Mouse (Mus musculus): Measurements from ENCODE around the gene D630023F18Rik. TPM values are rescaled to one million over a fixed set of nuclear protein-coding genes. Genes with fewer than 3 reads are reported as not detected.
A peak's percentile ranks its signal among the peaks of the same experiment; 100 is the strongest.

Gene D630023F18Rik
- 0.76 and 1.0 TPM in 2 replicates for polyA plus RNA-seq (2014; fragmentation: Nextera tagmentation; extraction: Ambion mirVana)

DNA sequence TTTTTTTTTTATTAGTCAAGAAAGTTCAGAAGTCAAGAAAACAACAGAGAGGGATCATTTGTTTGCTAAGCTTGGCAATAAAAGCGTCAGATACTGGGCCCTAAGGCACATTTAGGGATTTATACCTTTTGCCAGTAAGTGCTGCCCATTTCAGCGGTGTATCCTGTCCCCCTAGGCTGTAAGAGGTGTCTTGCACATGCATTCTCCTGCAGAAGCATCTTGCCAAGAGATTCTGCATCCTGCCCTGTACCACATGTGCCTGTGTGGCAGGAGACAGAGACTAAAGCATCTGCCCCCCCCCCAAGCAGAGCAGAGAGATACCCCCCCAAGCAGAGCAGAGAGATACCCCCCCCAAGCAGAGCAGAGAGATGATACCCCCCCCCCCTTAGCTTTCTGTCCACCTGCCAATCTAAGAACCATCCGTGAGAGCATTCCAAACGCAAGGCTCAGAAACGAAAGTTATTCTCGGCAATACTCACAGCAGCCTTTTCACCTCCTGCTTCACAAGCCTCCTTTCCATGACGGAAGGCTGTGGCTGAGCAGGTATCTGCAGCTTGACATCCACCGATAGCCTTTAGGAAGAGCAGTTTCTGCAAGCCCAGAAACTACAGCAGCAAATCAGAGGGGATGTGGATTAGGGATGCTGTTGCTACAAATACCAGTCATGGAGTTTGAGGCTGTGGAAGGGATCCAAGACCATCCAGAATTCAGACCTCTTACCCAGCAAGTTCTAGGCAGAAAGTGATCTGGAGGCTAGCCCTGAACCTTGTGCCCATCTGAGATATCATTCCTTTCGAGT, at the start of gene D630023F18Rik:
D630023F18Rik (minus strand) TSS at position 641 of the 799 bp plus-strand sequence.
- WGBS: 26% methylated on average over 9 of the region's 9 CpGs
- Histone ChIP-seq H3K27me3 (ENCODE audit: control insufficient read depth, insufficient read depth, low read length) (no peaks in the 10 kb centered on the region), H3K36me3 (ENCODE audit: control insufficient read depth, insufficient read depth, low read length) (no peaks in the 10 kb centered on the region), H3K4me1 (ENCODE audit: control insufficient read depth, insufficient read depth, low read length) (no peaks in the 10 kb centered on the region), H3K4me3 (ENCODE audit: low read depth, low read length) (peak within 1 kb of the TSS; percentile 19; the same call in 1 of the 2 replicates), H3K27ac (ENCODE audit: low read depth, low read length) (no peak within 1 kb of the TSS), H3K9ac (replicated peaks; ENCODE audit: low read depth, low read length) (0 out of 2 replicates have a peak within 1 kb of the TSS, but pooled peaks have one; percentile 28), H3K9me3 (ENCODE audit: control insufficient read depth, low read length) (no peaks in the 10 kb centered on the region), H3K4me2 (ENCODE audit: low read depth, low read length) (peak within 1 kb of the TSS; percentile 31; the same call in 1 of the 2 replicates)
- no peak for ATAC-seq (ENCODE audit: low read depth)

DNA sequence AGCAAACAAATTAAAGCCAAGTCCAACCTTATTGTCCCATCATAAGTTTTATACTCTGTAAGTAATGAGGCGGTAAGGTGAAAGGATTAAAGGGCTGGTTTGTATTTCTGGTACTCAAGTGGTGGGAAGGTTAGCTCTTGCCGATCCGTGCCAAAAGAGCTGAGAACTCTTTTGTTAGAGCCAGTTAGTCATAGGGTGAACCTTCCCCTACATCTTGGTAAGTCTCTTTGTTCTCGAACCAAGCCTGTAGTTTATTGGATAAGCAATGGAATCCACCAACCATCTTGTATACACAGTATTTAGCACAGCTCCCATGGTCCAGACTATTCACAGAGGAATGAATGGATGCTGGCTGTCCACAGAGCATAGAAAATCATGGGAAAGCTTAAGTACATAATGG, 48.6 kb upstream of the D630023F18Rik start:
- ATAC-seq (ENCODE audit: low read depth): no peak
- Histone ChIP-seq H3K27me3 (ENCODE audit: control insufficient read depth, insufficient read depth, low read length) (no peaks in the 10 kb centered on the region), H3K9ac (replicated peaks; ENCODE audit: low read depth, low read length) (no peak overlapping the region), H3K27ac (ENCODE audit: low read depth, low read length) (no peak overlapping the region), H3K36me3 (ENCODE audit: control insufficient read depth, insufficient read depth, low read length) (peaks cover 48% of the 10 kb centered on the region), H3K4me2 (ENCODE audit: low read depth, low read length) (no peak overlapping the region), H3K9me3 (ENCODE audit: control insufficient read depth, low read length) (no peaks in the 10 kb centered on the region), H3K4me1 (ENCODE audit: control insufficient read depth, insufficient read depth, low read length) (peaks cover 11% of the 10 kb centered on the region), H3K4me3 (ENCODE audit: low read depth, low read length) (no peak overlapping the region)
- 82% methylated on average over 4 of the region's 4 CpGs for WGBS

DNA sequence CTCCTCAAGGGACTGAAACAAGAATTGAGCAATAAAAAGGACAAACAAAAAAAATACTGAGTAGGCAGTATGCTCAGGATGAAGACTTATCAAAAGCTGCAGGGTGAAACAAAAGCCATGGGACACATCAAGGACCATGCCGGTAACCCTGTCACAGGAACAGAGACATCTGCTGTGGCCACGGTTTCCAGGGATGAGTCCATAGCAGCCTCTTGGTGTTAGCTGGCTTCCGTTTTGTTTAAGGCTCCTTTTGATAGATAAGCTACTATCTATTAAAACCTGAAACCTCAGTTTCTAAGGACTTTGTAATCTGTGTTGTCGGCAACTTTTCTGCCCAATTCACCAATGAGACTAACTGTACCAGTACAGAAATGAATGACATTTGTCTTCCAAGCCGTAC, 46.9 kb upstream of the D630023F18Rik start:
- Histone ChIP-seq H3K4me1 (ENCODE audit: control insufficient read depth, insufficient read depth, low read length) (no peaks in the 10 kb centered on the region), H3K27ac (ENCODE audit: low read depth, low read length) (no peak overlapping the region), H3K4me3 (ENCODE audit: low read depth, low read length) (no peak overlapping the region), H3K9me3 (ENCODE audit: control insufficient read depth, low read length) (no peaks in the 10 kb centered on the region), H3K27me3 (ENCODE audit: control insufficient read depth, insufficient read depth, low read length) (no peaks in the 10 kb centered on the region), H3K36me3 (ENCODE audit: control insufficient read depth, insufficient read depth, low read length) (peaks cover 64% of the 10 kb centered on the region), H3K9ac (replicated peaks; ENCODE audit: low read depth, low read length) (no peak overlapping the region), H3K4me2 (ENCODE audit: low read depth, low read length) (no peak overlapping the region)
- 88% methylated on average over 5 of the region's 5 CpGs for WGBS
- ATAC-seq (ENCODE audit: low read depth): no peak

DNA sequence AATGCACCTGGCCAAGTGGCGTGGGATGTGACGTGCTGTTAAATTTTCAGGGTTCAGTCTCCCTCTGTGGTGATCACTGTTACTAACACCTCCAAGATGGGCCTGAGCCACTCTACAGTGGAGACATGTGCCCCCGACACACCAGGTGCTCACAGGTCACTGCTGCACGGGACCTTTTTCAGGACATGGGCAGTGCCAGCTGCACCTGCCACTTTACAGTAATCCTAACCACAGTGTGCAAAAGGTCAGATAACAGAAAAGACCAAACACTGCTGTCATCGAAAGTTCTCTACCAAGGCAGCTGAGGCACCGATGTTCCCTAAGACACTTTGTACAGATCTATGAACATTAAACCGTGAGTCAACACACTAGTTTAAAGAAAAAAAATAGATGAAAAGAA, 46.5 kb upstream of the D630023F18Rik start:
- Histone ChIP-seq H3K27me3 (ENCODE audit: control insufficient read depth, insufficient read depth, low read length) (no peaks in the 10 kb centered on the region), H3K9me3 (ENCODE audit: control insufficient read depth, low read length) (no peaks in the 10 kb centered on the region), H3K36me3 (ENCODE audit: control insufficient read depth, insufficient read depth, low read length) (peaks cover 67% of the 10 kb centered on the region), H3K27ac (ENCODE audit: low read depth, low read length) (no peak overlapping the region), H3K4me1 (ENCODE audit: control insufficient read depth, insufficient read depth, low read length) (no peaks in the 10 kb centered on the region), H3K4me3 (ENCODE audit: low read depth, low read length) (no peak overlapping the region), H3K9ac (replicated peaks; ENCODE audit: low read depth, low read length) (no peak overlapping the region), H3K4me2 (ENCODE audit: low read depth, low read length) (no peak overlapping the region)
- ATAC-seq (ENCODE audit: low read depth): no peak
- 95% methylated on average over 7 of the region's 7 CpGs for WGBS

DNA sequence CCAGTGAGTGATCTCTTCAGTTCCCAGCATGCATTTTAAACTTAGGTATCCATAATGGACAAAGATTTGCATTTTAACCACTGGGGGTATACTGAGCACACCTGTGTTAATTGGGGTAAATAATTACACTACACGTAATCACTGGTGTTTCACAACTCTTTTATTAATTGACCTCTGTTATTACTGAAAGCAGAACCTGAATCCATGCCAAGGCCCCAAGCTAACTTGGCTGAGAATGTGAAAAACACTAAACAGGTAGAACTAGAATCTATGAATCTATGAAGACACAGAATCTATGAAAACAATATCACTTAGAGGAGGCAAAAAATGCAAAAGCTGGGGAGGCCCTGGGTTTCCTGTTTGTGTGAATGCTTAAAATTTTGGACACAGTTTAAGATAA, 44.5 kb upstream of the D630023F18Rik start:
- no peak overlapping the region for H3K4me2 ChIP-seq (ENCODE audit: low read depth, low read length)
- peaks cover 77% of the 10 kb centered on the region for H3K36me3 ChIP-seq (ENCODE audit: control insufficient read depth, insufficient read depth, low read length)
- no peak for ATAC-seq (ENCODE audit: low read depth)
- H3K9me3 ChIP-seq (ENCODE audit: control insufficient read depth, low read length): no peaks in the 10 kb centered on the region
- no peak overlapping the region for H3K9ac ChIP-seq (replicated peaks; ENCODE audit: low read depth, low read length)
- H3K27ac ChIP-seq (ENCODE audit: low read depth, low read length): no peak overlapping the region
- no peak overlapping the region for H3K4me3 ChIP-seq (ENCODE audit: low read depth, low read length)
- H3K4me1 ChIP-seq (ENCODE audit: control insufficient read depth, insufficient read depth, low read length): no peaks in the 10 kb centered on the region
- H3K27me3 ChIP-seq (ENCODE audit: control insufficient read depth, insufficient read depth, low read length): no peaks in the 10 kb centered on the region
- WGBS: 85% methylated on average over 1 of the region's 1 CpGs

DNA sequence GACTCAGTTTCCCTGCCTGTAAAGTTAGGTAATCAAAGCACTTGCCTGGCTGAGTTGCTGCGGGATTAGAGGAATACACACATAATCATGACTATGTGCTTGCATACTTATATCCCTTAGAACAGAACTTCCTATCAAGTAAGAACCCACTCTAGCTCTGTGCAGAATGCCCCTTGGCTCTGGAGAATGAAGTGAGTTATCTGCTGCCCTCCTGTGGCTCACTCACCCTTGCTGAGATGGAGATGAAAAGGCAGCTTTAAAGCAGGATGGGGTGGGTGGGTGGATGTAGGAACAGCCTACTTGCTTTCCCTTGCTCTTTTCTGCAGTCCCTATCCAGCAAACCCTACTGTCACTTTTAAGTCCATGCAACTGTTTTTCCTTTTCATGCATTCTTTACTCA, 39.2 kb upstream of the D630023F18Rik start:
- no peak overlapping the region for H3K4me3 ChIP-seq (ENCODE audit: low read depth, low read length)
- no peak for ATAC-seq (ENCODE audit: low read depth)
- peaks cover 79% of the 10 kb centered on the region for H3K36me3 ChIP-seq (ENCODE audit: control insufficient read depth, insufficient read depth, low read length)
- WGBS: 90% methylated on average over 1 of the region's 1 CpGs
- no peaks in the 10 kb centered on the region for H3K27me3 ChIP-seq (ENCODE audit: control insufficient read depth, insufficient read depth, low read length)
- H3K4me1 ChIP-seq (ENCODE audit: control insufficient read depth, insufficient read depth, low read length): no peaks in the 10 kb centered on the region
- no peak overlapping the region for H3K9ac ChIP-seq (replicated peaks; ENCODE audit: low read depth, low read length)
- no peaks in the 10 kb centered on the region for H3K9me3 ChIP-seq (ENCODE audit: control insufficient read depth, low read length)
- no peak overlapping the region for H3K4me2 ChIP-seq (ENCODE audit: low read depth, low read length)
- H3K27ac ChIP-seq (ENCODE audit: low read depth, low read length): no peak overlapping the region

DNA sequence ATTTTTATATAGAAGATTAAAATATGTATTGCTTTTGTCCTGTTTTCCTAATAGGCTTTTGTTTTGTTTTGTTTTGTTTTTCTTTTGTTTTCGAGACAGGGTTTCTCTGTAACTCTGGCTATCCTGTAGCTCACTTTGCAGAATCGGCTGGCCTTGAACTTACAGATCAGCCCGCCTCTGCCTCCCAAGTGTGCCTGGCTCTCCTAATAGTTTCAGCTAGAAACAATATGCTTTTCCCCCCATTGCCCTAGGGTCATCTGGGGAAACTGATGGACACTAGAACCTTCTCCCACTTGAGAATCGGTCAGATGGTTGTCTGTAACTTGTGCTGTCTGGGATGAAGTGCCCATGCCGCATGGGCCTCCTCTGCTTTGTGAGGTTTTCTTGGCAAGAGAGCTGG, 33.1 kb upstream of the D630023F18Rik start:
- Histone ChIP-seq H3K4me2 (ENCODE audit: low read depth, low read length) (no peak overlapping the region), H3K4me3 (ENCODE audit: low read depth, low read length) (no peak overlapping the region), H3K27ac (ENCODE audit: low read depth, low read length) (no peak overlapping the region), H3K36me3 (ENCODE audit: control insufficient read depth, insufficient read depth, low read length) (peaks cover 27% of the 10 kb centered on the region), H3K9me3 (ENCODE audit: control insufficient read depth, low read length) (no peaks in the 10 kb centered on the region), H3K27me3 (ENCODE audit: control insufficient read depth, insufficient read depth, low read length) (no peaks in the 10 kb centered on the region), H3K9ac (replicated peaks; ENCODE audit: low read depth, low read length) (no peak overlapping the region), H3K4me1 (ENCODE audit: control insufficient read depth, insufficient read depth, low read length) (no peaks in the 10 kb centered on the region)
- WGBS: 92% methylated on average over 5 of the region's 5 CpGs
- no peak for ATAC-seq (ENCODE audit: low read depth)

DNA sequence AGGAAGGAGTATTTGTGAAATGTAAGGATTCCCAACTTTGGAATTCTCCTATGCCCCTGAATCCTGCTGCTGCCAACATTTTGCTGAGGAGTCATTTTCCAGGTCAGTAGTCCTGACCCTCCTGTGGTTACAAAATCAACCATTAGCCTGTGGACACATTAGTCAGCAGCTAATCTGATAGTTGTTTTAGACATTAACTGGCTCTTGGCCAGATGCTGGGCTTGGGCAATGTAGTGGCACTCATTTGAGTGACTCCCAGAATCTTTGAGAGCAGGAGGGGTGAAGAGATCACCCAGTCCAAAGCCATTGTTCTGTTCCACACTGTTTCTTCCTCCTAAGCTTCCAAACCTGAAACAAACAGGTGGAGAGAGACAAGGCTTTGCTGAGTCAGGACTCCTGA, 31.8 kb upstream of the D630023F18Rik start:
- H3K4me3 ChIP-seq (ENCODE audit: low read depth, low read length): no peak overlapping the region
- H3K9me3 ChIP-seq (ENCODE audit: control insufficient read depth, low read length): no peaks in the 10 kb centered on the region
- no peak overlapping the region for H3K9ac ChIP-seq (replicated peaks; ENCODE audit: low read depth, low read length)
- no peak overlapping the region for H3K27ac ChIP-seq (ENCODE audit: low read depth, low read length)
- H3K27me3 ChIP-seq (ENCODE audit: control insufficient read depth, insufficient read depth, low read length): no peaks in the 10 kb centered on the region
- H3K36me3 ChIP-seq (ENCODE audit: control insufficient read depth, insufficient read depth, low read length): peaks cover 17% of the 10 kb centered on the region
- ATAC-seq (ENCODE audit: low read depth): no peak
- no peak overlapping the region for H3K4me2 ChIP-seq (ENCODE audit: low read depth, low read length)
- H3K4me1 ChIP-seq (ENCODE audit: control insufficient read depth, insufficient read depth, low read length): no peaks in the 10 kb centered on the region

DNA sequence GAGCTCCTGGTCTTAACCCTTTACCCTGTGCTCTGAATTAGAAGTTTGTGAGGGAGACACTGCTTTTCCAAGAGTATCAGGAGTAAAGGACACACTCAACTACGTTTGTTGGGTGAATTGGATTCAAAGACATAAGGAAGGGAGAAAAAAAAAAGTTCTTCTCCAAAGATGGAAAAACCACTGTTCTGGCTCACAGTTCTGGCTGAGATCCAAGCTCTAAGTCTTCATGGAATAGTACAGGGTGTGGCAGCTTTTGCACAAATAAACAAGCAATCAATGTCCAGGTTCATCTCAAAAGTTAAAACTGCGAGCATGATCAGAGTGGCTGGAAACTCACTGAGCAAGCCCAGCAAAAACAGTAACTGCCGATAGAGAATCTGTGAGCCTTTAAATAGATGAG, 25.0 kb upstream of the D630023F18Rik start:
- no peak for ATAC-seq (ENCODE audit: low read depth)

More for the DNA sequence above, 25.0 kb upstream of the D630023F18Rik start:
- Histone ChIP-seq H3K9ac (replicated peaks; ENCODE audit: low read depth, low read length) (no peak overlapping the region), H3K27ac (ENCODE audit: low read depth, low read length) (no peak overlapping the region), H3K4me1 (ENCODE audit: control insufficient read depth, insufficient read depth, low read length) (no peaks in the 10 kb centered on the region), H3K4me3 (ENCODE audit: low read depth, low read length) (no peak overlapping the region), H3K27me3 (ENCODE audit: control insufficient read depth, insufficient read depth, low read length) (no peaks in the 10 kb centered on the region), H3K4me2 (ENCODE audit: low read depth, low read length) (no peak overlapping the region), H3K9me3 (ENCODE audit: control insufficient read depth, low read length) (no peaks in the 10 kb centered on the region), H3K36me3 (ENCODE audit: control insufficient read depth, insufficient read depth, low read length) (no peaks in the 10 kb centered on the region)
- 80% methylated on average over 3 of the region's 3 CpGs for WGBS
